Mouse (Mus musculus) ES-Bruce4 (cell line): ENCODE data around the gene Fam209.

ENCODE experiments used
- CTCF ChIP-seq: IDR thresholded peaks from one replicate; pipeline ENCODE4 v1.8.1; 2011; ENCODE audit warnings: low read depth, low read length
- EP300 ChIP-seq: IDR thresholded peaks from 2 replicates; pipeline ENCODE4 v1.6.1; 2011; ENCODE audit warnings: low read depth, low read length; ENCODE audit not compliant: insufficient read depth
- POLR2A ChIP-seq: IDR thresholded peaks from one replicate; pipeline ENCODE4 v1.8.1; 2011; ENCODE audit warnings: low read length; ENCODE audit not compliant: insufficient read depth

GRCm38 (mm10) chr2:172448329-172448728 lies 24.0 kb upstream of the Fam209 start:
- TF ChIP-seq CTCF (no peak), POLR2A (no peak), EP300 (no peak)
